Mouse (Mus musculus): ENCODE results near the gene Harbi1. TPM values are rescaled to one million over a fixed set of nuclear protein-coding genes. Genes with fewer than 3 reads are reported as not detected.

The Harbi1 gene
- total and polyA plus RNA-seq, 2 experiments = 5.0 to 22.8 TPM

- Histone ChIP-seq H3K27me3 (ENCODE audit: control insufficient read depth, insufficient read depth, low read length) (no peaks in the 10 kb centered on the region), H3K27ac (replicated peaks; ENCODE audit: insufficient read depth, low read depth, low read length) (no peak overlapping the region), H3K36me3 (ENCODE audit: control insufficient read depth, insufficient read depth, low read length) (peaks cover 14% of the 10 kb centered on the region; the same call in 1 of the 2 replicates), H3K79me2 (ENCODE audit: control insufficient read depth, insufficient read depth, low read length) (peaks cover 3% of the 10 kb centered on the region; the same call in 1 of the 2 replicates), H3K9ac (ENCODE audit: low read depth, low read length) (no peak overlapping the region), H3K4me1 (ENCODE audit: control insufficient read depth, insufficient read depth, low read length) (no peaks in the 10 kb centered on the region), H3K4me3 (ENCODE audit: insufficient read depth, low read depth, low read length) (no peak overlapping the region)
- TF ChIP-seq POLR2A (IDR thresholded peaks at IDR 0.05; ENCODE audit: extremely low read depth, insufficient read depth, low read length) (no peak), CTCF (IDR thresholded peaks at IDR 0.05; ENCODE audit: low read depth, low read length) (no peak)
- 97% methylated on average over 8 of the region's 8 CpGs for WGBS
- DNase-seq (ENCODE audit: extremely low read depth, low read depth, low spot score) = no peak
Measured at GRCm38 (mm10) chr2:91669326-91669725, 41.3 kb upstream of the Harbi1 start.

GRCm38 (mm10) chr2:91670038-91670437, 40.6 kb upstream of the Harbi1 start:
- Histone ChIP-seq H3K27ac (replicated peaks; ENCODE audit: insufficient read depth, low read depth, low read length) (no peak overlapping the region), H3K9ac (ENCODE audit: low read depth, low read length) (no peak overlapping the region), H3K27me3 (ENCODE audit: control insufficient read depth, insufficient read depth, low read length) (no peaks in the 10 kb centered on the region), H3K4me1 (ENCODE audit: control insufficient read depth, insufficient read depth, low read length) (no peaks in the 10 kb centered on the region), H3K79me2 (ENCODE audit: control insufficient read depth, insufficient read depth, low read length) (no peaks in the 10 kb centered on the region), H3K36me3 (ENCODE audit: control insufficient read depth, insufficient read depth, low read length) (peaks cover 14% of the 10 kb centered on the region), H3K4me3 (ENCODE audit: insufficient read depth, low read depth, low read length) (no peak overlapping the region)
- no peak for DNase-seq (ENCODE audit: extremely low read depth, low read depth, low spot score)
- 76% methylated on average over 6 of the region's 6 CpGs for WGBS
- TF ChIP-seq POLR2A (IDR thresholded peaks at IDR 0.05; ENCODE audit: extremely low read depth, insufficient read depth, low read length) (no peak), CTCF (IDR thresholded peaks at IDR 0.05; ENCODE audit: low read depth, low read length) (no peak)

DNA sequence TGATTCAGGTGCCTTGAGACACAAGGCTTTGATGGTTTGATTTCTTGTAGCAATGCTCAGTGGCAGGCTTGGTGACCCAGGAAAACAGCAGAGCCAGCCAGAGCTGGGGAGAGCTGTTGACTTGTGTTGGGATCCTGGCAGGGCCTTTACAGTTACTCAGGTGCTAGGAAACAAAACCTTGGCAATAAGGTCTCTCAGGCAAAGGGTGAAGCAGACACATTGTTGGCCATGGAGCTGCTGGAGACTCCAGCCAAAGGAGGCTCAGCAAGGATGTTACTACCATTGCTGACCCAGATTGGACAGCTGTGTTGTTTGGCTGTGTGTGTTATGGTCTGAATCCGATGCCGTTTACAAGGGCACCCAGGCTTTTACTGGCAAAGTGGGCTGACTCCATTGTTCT, 37.1 kb upstream of the Harbi1 start:
- Histone ChIP-seq H3K27me3 (ENCODE audit: control insufficient read depth, insufficient read depth, low read length) (no peaks in the 10 kb centered on the region), H3K4me1 (ENCODE audit: control insufficient read depth, insufficient read depth, low read length) (no peaks in the 10 kb centered on the region), H3K4me3 (ENCODE audit: insufficient read depth, low read depth, low read length) (no peak overlapping the region), H3K9ac (ENCODE audit: low read depth, low read length) (no peak overlapping the region), H3K79me2 (ENCODE audit: control insufficient read depth, insufficient read depth, low read length) (no peaks in the 10 kb centered on the region), H3K36me3 (ENCODE audit: control insufficient read depth, insufficient read depth, low read length) (peaks cover 29% of the 10 kb centered on the region), H3K27ac (replicated peaks; ENCODE audit: insufficient read depth, low read depth, low read length) (no peak overlapping the region)
- TF ChIP-seq CTCF (IDR thresholded peaks at IDR 0.05; ENCODE audit: low read depth, low read length) = no peak
- no peak for TF ChIP-seq POLR2A (IDR thresholded peaks at IDR 0.05; ENCODE audit: extremely low read depth, insufficient read depth, low read length)
- DNase-seq (ENCODE audit: extremely low read depth, low read depth, low spot score) = no peak
- WGBS = 91% methylated on average over 2 of the region's 2 CpGs

DNA sequence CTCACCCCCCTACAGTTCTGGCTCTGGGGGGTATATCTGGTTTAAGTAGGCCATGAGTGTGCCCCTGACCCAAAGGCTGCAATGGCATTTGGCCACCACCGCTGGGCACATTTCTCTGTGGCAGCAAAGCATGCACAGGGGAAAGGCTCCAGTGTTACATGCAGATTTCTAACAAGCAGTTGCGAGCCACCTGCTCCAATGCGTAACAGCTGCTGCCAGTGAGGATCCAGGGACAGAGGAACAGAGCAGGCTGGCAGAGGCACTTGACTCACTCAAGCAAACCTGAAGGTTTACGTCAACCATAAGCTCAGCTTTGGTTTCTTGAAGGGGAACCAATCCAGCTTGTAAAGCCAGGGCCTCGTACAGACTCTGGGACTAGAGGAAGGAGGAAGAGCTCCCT, 35.8 kb upstream of the Harbi1 start:
- DNase-seq (ENCODE audit: extremely low read depth, low read depth, low spot score) = no peak
- TF ChIP-seq POLR2A (IDR thresholded peaks at IDR 0.05; ENCODE audit: extremely low read depth, insufficient read depth, low read length) (no peak), CTCF (IDR thresholded peaks at IDR 0.05; ENCODE audit: low read depth, low read length) (no peak)
- H3K79me2 ChIP-seq (ENCODE audit: control insufficient read depth, insufficient read depth, low read length) = no peaks in the 10 kb centered on the region
- peaks cover 36% of the 10 kb centered on the region for H3K36me3 ChIP-seq (ENCODE audit: control insufficient read depth, insufficient read depth, low read length)
- H3K4me1 ChIP-seq (ENCODE audit: control insufficient read depth, insufficient read depth, low read length) = no peaks in the 10 kb centered on the region
- WGBS = 95% methylated on average over 5 of the region's 5 CpGs
- no peaks in the 10 kb centered on the region for H3K27me3 ChIP-seq (ENCODE audit: control insufficient read depth, insufficient read depth, low read length)
- H3K9ac ChIP-seq (ENCODE audit: low read depth, low read length) = no peak overlapping the region
- no peak overlapping the region for H3K27ac ChIP-seq (replicated peaks; ENCODE audit: insufficient read depth, low read depth, low read length)
- no peak overlapping the region for H3K4me3 ChIP-seq (ENCODE audit: insufficient read depth, low read depth, low read length)

DNA sequence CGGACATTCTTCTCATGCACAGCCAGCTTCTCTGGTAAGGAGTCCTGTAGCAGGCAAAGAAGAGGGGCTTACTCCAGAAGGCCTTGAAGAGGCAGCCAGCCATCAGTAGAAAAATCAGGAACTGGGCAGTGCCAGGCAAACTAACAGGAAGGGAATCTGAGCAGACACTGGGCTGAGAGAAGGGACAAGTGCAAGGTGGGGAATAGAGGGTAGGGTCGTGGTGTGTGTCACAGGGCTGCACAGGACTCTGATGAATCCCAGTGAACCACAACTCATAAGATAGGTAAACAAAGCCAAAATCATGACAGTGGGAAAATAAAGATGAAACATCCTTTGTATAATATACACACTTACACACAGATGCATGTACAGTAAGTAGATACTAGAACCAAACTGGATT, 34.2 kb upstream of the Harbi1 start:
- 80% methylated on average over 2 of the region's 2 CpGs for WGBS
- H3K27ac ChIP-seq (replicated peaks; ENCODE audit: insufficient read depth, low read depth, low read length) = no peak overlapping the region
- no peak for DNase-seq (ENCODE audit: extremely low read depth, low read depth, low spot score)
- H3K36me3 ChIP-seq (ENCODE audit: control insufficient read depth, insufficient read depth, low read length) = peaks cover 44% of the 10 kb centered on the region
- no peak overlapping the region for H3K9ac ChIP-seq (ENCODE audit: low read depth, low read length)
- no peaks in the 10 kb centered on the region for H3K27me3 ChIP-seq (ENCODE audit: control insufficient read depth, insufficient read depth, low read length)
- TF ChIP-seq CTCF (IDR thresholded peaks at IDR 0.05; ENCODE audit: low read depth, low read length) (no peak), POLR2A (IDR thresholded peaks at IDR 0.05; ENCODE audit: extremely low read depth, insufficient read depth, low read length) (no peak)
- no peaks in the 10 kb centered on the region for H3K4me1 ChIP-seq (ENCODE audit: control insufficient read depth, insufficient read depth, low read length)
- no peaks in the 10 kb centered on the region for H3K79me2 ChIP-seq (ENCODE audit: control insufficient read depth, insufficient read depth, low read length)
- no peak overlapping the region for H3K4me3 ChIP-seq (ENCODE audit: insufficient read depth, low read depth, low read length)

- Histone ChIP-seq H3K36me3 (ENCODE audit: control insufficient read depth, insufficient read depth, low read length) (peaks cover 49% of the 10 kb centered on the region), H3K4me1 (ENCODE audit: control insufficient read depth, insufficient read depth, low read length) (no peaks in the 10 kb centered on the region), H3K79me2 (ENCODE audit: control insufficient read depth, insufficient read depth, low read length) (no peaks in the 10 kb centered on the region), H3K27ac (replicated peaks; ENCODE audit: insufficient read depth, low read depth, low read length) (no peak overlapping the region), H3K4me3 (ENCODE audit: insufficient read depth, low read depth, low read length) (no peak overlapping the region), H3K27me3 (ENCODE audit: control insufficient read depth, insufficient read depth, low read length) (no peaks in the 10 kb centered on the region), H3K9ac (ENCODE audit: low read depth, low read length) (no peak overlapping the region)
- DNase-seq (ENCODE audit: extremely low read depth, low read depth, low spot score) = no peak
- no peak for TF ChIP-seq CTCF (IDR thresholded peaks at IDR 0.05; ENCODE audit: low read depth, low read length)
- TF ChIP-seq POLR2A (IDR thresholded peaks at IDR 0.05; ENCODE audit: extremely low read depth, insufficient read depth, low read length) = no peak
Measured at GRCm38 (mm10) chr2:91676961-91677360, 33.7 kb upstream of the Harbi1 start.

Measured in liver, adult 2 months (tissue).